Mouse (Mus musculus) cerebellum, adult (tissue): ENCODE measurements around the gene Cd2bp2.
"Not testable (repeated sequence)": the region's sequence is repeated elsewhere in the genome, so short reads cannot be mapped to it uniquely, and the experiment has no call there.

Experiments
- ATAC-seq: cut with Nextera tagmentation; 2 replicates; pipeline ENCODE4 v1.9.2; 2017; ENCODE audit warnings: mild to moderate bottlenecking, moderate library complexity, mixed read lengths; ENCODE audit not compliant: insufficient number of reproducible peaks, low FRiP score, low TSS enrichment

Gene Cd2bp2

GRCm38 (mm10) chr7:127194011-127194632 is 1.7 kb downstream of the Cd2bp2 start:
- no peak for ATAC-seq

GRCm38 (mm10) chr7:127192989-127193388 is 2.9 kb downstream of the Cd2bp2 start:
- no peak for ATAC-seq

- ATAC-seq = no peak
These were observed 5.2 kb downstream of the Cd2bp2 start for GRCm38 (mm10) chr7:127190672-127191071.

GRCm38 (mm10) chr7:127188305-127189276 is 7.3 kb downstream of the Cd2bp2 start:
- ATAC-seq = no peak

GRCm38 (mm10) chr7:127187351-127187750 is 8.5 kb downstream of the Cd2bp2 start:
- no peak for ATAC-seq

GRCm38 (mm10) chr7:127185601-127186000 is 10.2 kb downstream of the Cd2bp2 start:
- ATAC-seq = no peak

GRCm38 (mm10) chr7:127184720-127185119 is 11.1 kb downstream of the Cd2bp2 start:
- no peak for ATAC-seq

GRCm38 (mm10) chr7:127183828-127184227 is 12.0 kb downstream of the Cd2bp2 start:
- no peak for ATAC-seq

GRCm38 (mm10) chr7:127183345-127183744 is 12.5 kb downstream of the Cd2bp2 start:
- no peak for ATAC-seq

- not testable (repeated sequence) for ATAC-seq
These were observed 14.1 kb downstream of the Cd2bp2 start for GRCm38 (mm10) chr7:127181724-127182123.

GRCm38 (mm10) chr7:127180783-127181182 is 15.1 kb downstream of the Cd2bp2 start:
- no peak for ATAC-seq

GRCm38 (mm10) chr7:127176937-127177336 is 18.9 kb downstream of the Cd2bp2 start:
- no peak for ATAC-seq

GRCm38 (mm10) chr7:127166501-127166900 is 29.3 kb downstream of the Cd2bp2 start:
- ATAC-seq = no peak

- no peak for ATAC-seq
These were observed 30.0 kb downstream of the Cd2bp2 start for GRCm38 (mm10) chr7:127165607-127166493.

GRCm38 (mm10) chr7:127164002-127164401 is 31.8 kb downstream of the Cd2bp2 start:
- ATAC-seq = no peak

- no peak for ATAC-seq
These were observed 33.3 kb downstream of the Cd2bp2 start for GRCm38 (mm10) chr7:127162546-127162945.

GRCm38 (mm10) chr7:127157548-127157947 is 38.3 kb downstream of the Cd2bp2 start:
- ATAC-seq = no peak

- no peak for ATAC-seq
These were observed 42.4 kb downstream of the Cd2bp2 start for GRCm38 (mm10) chr7:127153477-127153876.

GRCm38 (mm10) chr7:127152464-127152863 is 43.4 kb downstream of the Cd2bp2 start:
- ATAC-seq = no peak

- ATAC-seq = no peak
These were observed 47.9 kb downstream of the Cd2bp2 start for GRCm38 (mm10) chr7:127147901-127148300.

- no peak for ATAC-seq
These were observed 49.6 kb downstream of the Cd2bp2 start for GRCm38 (mm10) chr7:127146267-127146603.
